Mouse (Mus musculus): ENCODE measurements around the gene Cxcl13.

DNA sequence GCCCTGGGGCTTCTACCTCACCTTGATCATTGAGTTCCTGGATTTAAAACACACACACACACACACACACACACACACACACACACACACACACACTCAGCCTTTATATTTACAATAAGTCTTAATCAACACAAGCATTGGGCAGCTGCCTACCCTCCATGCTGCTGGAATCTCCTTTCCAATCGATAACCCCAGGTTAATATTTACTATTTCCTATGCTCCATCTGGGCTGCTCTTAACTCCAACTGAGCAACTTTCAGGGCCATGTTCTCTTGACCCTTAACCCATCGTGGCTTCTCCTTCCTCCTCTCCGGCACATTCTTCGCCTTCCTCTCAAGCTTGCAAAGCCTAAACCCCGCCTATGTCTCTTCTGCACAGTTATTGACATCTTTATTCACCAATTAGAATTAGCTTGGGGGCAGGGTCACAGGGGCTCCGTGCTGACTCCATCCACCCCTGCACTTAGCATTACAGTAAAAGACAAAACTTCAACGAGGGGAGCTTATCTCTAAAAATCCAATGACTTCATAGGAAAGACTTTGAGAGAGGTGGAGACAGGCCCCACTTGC is 51.6 kb downstream of the Cxcl13 start:
- TF ChIP-seq EP300 (IDR thresholded peaks at IDR 0.05; ENCODE audit: low read depth), result no peak
- no peak for TF ChIP-seq CTCF (IDR thresholded peaks at IDR 0.05; ENCODE audit: low read depth)

All from heart, postnatal 0 days (tissue).